Mouse (Mus musculus) adrenal gland, adult (tissue): ENCODE measurements around the gene Hoxc9.

ENCODE experiments used
- DNase-seq, 2 experiments: peaks; one replicate each; pipeline ENCODE4 v3.0.0; 2022 to 2023; ENCODE audit warnings: low spot score in 1 of 2; ENCODE audit not compliant: inconsistent age in 2 of 2

Gene Hoxc9

DNA sequence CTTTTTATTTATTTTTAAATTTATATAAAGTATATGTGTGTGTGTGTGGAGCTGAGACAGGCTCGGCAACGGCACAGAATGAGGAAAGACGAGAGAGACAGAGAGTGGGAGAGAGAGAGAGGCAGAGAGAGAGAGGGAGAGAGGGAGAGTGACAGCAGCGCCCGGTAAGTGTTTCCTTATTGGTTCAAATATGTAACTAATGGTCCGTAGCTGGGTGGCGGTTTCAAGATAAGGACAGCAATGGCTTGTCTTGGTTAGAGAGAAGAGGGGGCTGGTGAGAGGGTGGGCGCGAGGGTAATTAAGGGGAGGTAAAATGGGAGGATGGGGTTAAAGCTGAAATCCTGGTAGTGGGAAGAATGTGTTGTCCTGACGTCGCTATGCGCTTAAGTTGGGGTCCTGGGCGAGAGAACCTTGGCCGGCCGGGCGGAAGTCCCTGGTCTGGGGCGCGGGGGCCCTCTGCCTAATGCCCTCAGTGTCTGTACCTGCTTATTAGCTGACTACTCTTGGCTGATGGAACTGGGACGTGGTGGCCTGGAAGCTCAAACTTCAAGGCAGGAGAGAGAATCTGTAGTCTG lies 22.5 kb downstream of the Hoxc9 start:
- DNase-seq: no peak

DNA sequence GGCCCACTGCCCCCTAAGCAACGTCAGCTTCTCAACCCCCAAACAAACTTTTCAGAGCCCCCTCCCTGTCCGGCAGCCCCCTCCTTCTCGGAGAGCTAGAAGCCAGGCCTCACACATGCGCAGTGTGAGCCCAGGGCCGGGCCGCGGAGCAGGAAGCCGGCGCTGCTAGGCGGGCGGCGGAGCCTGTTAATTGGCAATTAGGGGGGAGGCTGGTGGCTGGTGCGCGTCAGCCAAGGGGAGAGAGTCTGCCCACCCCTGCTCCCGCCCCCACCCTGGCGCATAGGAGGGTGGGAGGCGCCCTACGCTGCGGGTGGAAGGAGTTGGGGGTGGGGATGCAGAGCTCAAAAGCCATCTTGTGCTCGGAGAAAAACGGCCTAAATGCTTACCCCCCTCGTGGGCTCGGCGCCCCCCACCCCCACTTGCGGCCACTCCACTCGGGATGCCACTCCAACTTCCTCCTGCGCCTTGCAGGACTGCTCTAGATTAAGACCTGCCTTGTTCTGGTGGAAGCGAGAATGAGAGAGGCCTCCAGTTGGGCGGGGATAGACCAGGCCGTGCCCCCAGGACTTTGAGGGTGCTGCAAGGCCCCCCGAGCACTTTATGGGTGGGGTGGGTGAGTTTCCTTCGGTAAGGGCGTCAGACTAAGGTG lies 23.1 kb downstream of the Hoxc9 start:
- DNase-seq: peak; percentile 93 to 96

DNA sequence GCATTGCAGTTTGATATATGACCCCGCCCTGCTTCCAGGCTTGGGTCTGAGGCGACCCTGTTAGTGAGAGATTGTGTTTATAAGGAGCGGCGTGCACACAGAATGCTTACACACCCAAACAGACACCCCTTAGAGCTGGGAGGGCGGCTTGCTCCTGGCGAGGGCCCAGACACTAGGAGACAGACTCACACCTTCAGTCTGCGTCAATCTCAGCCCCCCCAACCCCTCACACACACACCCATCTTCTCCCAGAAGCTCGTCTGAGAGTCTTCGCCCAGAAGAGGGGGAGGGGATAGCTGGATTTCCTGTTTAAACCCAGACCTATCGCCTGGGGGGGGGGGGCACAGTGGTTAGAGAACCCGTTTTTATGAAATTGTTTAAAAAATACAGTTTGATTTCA lies 23.7 kb downstream of the Hoxc9 start:
- DNase-seq: peak in 1 of 2 experiments; percentile 62

DNA sequence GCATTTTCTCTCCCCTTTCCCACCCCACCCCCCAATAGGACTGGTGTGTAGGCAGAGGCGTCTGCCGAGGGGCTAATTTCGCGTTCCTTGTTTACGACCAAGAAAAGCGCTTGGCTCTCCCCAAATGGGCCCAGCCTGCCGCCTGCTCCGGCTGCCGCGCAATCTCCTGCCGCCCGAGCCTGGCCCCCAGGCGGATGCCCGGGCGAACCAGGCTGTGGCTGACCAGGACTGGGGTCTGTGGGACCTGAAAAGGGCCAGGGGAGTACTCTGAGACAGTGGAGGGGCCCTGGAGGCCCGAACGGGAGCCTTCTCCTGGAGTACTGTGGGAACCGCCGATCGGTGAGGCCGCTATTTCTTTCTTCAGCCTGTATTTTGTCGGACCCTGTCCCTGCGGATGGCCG lies 24.3 kb downstream of the Hoxc9 start:
- DNase-seq: peak; percentile 60 to 89

DNA sequence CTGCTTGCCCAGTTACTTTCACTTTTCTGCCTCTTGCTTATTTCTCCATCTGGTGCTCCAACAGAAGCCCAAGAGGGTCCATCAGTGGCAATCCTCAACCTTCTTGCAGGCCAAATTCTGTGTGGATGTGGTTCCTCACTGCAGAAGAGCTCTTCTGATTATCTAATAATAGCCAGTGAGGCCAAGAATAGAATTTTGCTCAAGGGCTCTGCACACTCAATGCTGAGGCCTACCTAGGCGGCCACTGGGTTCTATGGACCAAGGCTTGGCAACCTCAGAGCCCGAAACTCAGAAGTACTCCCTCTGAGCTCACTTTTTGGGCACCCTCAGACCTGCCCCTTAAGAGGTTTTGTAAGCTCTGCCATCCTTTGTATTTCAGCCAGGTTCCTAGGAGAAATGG lies 25.1 kb downstream of the Hoxc9 start:
- peak; percentile 38 to 86 for DNase-seq

DNA sequence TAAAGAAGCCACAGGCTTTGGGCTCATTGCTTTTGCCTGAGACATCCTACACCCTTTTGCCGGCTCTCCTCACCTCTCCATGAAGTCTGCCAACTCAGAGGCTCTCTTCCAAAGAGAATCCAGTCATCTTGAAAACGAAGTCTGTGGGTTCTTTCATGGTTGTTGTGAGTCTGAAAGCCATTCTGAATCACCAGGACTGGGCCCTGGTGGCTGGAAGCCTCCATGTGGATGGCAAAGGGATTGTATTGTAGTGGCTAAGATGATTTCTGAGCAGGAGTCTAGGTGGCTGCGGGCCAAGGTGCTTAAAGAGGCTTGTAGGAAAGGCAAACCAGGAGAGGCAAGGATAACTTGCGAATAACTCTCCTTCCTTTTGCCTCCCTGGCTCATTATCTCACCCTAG lies 25.9 kb downstream of the Hoxc9 start:
- peak; percentile 53 to 83 for DNase-seq

DNA sequence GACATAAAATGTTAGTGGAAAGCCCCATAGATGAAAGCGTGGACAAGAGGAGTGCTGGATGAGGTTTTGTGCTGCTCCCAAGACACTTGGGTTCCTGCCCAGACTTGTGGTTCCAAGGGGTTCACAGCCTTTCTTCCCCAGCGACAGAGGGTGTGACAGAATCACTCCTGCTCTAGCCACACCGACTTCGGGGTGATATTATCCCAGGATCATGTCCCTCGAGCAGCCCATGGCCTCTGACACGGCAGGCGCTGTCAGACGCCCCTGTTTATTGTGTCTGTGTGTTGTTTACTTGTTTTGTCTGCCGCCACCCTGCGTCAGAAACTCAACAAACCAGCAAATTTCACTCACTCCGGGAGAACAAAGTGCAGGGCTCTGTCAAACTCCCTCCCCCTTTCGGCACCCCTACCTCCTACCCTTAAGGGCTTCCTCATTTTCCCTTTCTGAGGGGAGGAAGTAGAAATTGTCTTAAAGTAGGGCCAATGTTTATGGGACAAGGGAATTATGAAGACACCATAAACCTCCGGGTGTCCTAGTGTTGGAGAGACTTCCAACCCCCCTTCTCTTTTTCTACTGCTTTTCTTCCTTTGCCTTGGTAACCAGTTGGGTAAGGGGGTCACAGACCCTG lies 26.7 kb downstream of the Hoxc9 start:
- peak in 1 of 2 experiments; percentile 76 for DNase-seq

DNA sequence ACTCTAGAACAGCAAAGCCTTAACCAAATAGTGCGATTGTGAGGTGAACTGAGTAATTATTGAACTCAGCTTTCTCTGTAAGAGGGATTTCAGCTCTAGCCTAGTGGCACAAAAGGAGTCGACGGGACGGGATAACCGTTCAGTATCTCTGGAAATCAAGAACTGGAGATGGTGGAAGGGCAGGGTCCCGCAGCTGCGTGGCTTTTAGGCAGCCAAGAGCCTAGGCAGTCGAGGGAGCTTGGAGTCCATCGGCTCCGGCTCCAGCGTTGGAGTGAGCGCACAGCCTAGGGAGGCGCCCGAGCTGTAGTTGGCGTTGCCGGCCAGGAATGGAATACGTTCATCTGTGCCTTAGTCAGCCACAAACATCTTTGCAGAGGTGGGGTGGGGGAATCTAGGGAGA lies 29.1 kb downstream of the Hoxc9 start:
- peak; percentile 71 to 90 for DNase-seq

DNA sequence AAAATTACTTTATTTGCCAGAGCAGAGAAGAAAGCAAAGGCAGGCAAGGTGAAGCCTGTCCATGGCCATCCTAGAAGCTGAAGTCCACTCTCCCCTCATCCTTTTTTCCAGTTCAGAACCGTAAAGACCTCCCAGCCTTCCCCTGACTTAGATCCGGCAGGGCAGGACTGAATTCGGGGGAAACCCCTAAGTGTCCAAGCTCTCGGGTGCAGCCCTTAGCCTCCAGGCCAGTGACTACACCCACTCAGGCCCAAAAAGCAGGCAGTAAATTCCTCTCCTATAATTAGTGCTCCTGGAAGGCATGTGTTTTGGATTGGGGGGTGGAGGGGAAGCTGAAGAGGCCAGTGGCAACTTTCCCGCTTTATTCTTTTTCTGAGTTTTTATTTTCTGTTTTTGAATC lies 29.6 kb downstream of the Hoxc9 start:
- peak in 1 of 2 experiments; percentile 85 for DNase-seq

DNA sequence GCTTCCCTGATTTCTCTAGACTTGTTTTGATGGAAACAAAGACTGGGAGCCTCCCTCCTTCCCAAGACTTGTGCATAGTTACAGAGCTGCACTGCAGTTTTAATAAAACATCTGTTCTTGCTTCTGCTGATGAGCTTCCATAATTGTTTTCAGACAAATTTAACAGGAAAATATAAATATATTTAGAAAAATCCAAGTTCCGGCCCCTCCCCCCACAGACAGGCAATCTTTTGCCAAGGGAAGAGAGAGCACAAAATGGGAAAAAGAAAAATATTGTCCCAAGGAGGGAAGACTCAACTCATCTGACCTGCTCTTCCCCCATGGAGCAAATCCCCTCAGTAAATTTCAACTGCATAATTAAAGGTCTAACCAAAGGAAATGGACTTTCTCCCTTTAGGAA lies 30.1 kb downstream of the Hoxc9 start:
- no peak for DNase-seq

DNA sequence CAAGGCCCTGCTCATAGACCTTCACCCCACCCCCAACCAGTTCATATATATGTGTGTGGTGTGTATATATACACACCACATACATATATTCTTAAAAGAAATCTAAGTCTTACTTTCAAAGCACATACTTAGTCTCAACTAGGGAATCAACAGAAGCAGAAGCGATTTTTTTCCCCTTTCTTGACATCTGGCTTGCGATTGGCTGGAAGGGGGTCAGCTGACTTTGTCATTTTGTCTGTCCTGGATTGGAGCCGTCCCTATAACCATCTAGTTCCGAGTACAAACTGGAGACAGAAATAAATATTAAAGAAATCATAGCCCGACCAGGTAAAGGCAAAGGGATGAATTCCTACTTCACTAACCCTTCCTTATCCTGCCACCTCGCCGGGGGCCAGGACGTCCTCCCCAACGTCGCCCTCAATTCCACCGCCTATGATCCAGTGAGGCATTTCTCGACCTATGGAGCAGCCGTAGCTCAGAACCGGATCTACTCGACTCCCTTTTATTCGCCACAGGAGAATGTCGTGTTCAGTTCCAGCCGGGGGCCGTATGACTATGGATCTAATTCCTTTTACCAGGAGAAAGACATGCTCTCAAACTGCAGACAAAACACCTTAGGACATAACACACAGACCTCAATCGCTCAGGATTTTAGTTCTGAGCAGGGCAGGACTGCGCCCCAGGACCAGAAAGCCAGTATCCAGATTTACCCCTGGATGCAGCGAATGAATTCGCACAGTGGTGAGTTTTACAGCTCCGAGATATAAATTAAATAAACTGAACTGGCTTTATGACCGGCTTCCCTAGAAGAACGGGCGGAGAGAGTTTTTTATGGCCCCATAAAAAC lies 33.2 kb downstream of the Hoxc9 start:
- peak; percentile 68 to 93 for DNase-seq

DNA sequence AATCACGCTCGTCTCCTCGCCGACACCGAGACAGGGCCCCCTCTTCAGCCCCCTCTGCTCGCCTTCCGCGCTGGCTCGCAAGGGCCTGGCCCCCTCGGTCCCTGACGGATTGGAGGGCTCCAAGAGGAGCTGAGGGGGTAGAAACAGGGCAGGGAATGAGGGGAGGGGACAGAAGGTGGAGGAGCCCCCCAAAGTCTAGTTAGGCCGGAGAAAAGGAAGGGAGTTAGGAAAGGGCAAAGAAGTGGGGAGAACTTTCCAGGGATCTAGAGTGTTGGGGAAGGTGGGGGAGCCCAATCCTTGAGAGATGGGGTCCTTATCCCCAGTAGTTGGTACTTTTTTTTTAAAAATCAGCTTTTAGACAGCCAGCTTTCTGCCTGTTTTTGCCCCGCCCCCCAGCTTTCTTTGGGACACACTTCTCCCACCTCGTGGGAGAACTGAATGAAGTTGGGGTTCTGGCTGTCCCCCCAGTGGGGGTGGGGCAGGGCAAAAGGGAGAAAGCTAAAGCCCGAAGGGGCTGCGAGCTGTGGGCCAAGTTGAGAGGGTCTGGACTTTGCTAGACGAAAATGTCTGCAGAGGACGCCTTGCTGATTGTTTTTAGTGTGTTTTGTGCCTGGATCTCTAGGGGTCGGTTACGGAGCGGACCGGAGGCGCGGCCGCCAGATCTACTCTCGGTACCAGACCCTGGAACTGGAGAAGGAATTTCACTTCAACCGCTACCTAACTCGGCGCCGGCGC lies 34.0 kb downstream of the Hoxc9 start:
- DNase-seq: peak; percentile 49 to 84

DNA sequence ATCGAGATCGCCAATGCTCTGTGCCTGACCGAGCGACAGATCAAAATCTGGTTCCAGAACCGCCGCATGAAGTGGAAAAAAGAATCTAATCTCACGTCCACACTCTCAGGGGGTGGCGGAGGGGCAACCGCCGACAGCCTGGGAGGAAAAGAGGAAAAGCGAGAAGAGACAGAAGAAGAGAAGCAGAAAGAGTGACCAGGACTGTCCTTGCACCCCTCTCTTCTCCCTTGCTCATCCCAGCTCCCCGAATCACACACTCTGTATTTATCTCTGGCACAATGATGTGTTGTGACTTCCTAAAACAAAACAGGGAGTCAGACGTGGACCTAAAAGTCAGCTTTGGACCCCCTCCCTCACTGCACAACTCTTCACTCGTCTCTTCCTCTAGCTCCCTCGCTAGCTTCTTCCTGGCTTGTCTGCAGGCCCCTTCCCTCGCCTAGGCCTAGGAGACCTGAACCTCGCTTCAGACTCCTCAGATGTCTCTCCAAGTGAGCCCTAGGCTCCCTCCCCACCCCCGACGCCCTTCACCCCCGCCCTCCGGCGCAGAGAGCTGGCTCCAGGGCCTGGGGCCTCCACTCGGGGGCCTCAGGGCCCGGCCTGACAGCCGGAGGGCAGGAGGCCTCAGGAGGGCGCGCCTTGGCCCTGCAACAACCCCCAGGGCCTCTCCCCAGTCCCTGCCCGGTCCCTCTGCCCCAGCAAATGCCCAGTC lies 34.8 kb downstream of the Hoxc9 start:
- peak; percentile 50 to 85 for DNase-seq

DNA sequence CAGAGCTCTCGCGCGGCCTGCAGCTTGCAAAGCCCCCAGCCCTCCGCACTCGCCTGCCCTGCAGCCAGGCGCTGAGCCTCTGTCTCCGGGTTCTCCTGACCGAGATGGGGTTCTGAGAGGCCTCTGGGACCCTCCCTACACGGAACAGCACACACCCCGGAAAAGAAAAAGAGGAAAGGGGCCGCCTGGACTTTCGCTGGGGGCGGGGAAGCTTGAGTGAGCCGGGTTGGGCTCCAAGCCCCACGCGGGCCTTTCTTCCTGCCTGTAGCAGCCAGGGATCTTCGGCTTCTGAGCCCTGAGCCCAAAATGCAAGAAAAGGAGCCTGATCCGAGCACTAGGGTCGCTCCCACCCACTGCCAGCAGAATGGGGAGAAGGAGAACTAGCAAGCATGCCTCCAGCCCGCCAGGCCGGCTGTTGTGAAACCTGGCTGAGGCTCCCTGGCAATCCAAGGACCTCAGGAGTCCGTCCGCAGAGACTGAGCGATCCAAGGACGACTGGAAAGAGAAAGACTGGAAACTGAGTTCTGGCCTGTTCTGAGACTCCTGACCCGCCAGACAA lies 35.8 kb downstream of the Hoxc9 start:
- DNase-seq: peak; percentile 76 to 92

DNA sequence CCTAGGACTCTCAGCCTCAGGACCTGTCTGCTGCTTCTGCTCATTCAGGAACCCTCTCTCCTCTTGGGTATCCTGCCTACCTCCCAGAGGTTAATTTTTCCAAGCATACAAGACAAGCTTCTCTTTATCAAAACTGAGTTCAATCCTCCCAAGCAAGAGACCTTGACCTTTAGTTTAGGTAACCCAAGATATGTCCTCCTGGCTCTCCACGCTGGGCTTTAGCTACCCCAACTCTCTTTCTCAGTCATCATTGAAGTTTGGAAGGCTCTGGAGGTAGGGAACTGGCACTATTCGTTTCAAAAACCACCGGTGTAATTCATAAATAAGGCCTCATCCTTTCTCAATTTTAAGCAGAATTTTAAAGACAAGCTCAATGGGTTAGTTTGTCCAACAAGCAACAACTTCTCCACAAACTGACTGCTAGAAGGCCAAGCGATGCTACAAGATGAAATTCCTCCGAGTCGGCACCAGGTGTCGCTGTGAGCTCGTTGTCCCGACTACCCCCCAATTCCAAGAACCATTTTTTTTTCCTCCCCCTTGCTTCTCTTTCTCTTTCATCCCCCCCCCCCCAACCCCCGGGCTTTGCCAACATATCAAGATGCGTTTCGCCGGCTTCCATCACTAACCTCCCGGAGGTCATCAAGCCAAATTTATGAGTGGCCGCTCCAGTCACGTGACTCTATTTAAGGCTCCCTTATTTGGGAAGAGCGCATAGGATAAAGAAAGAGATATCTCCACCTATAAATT lies 37.2 kb downstream of the Hoxc9 start:
- peak; percentile 79 to 86 for DNase-seq

DNA sequence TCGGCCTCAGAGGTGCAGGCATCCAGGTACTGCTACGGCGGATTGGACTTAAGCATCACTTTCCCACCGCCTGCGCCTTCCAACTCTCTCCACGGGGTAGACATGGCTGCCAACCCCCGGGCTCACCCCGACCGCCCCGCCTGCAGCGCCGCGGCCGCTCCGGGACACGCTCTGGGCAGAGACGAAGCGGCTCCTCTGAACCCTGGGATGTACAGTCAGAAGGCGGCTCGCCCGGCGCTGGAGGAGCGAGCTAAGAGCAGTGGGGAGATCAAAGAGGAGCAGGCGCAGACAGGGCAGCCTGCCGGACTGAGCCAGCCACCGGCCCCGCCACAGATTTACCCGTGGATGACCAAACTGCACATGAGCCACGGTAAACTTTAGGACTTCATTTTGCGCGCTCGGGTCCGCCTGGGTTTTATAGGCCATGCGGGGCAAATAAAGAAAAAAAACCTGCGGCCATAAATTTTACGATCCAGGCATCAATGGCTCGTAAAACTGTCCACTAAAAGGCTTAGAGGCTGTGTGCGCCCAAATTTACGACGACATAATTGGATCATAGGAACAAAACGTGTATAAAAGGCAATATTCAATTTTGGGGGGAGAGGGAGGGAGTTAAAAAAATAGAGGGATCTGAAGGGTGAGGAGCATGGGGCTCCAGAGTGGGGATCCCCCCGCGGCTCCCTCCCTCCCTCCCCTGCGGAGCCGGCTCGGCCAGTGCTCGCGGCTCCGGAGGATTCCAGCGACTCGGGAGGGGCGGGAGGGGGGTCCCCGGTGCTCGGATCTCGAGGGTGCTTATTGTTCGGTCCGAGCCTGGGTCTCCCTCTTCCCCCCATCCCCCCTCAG lies 38.1 kb downstream of the Hoxc9 start:
- peak; percentile 84 to 92 for DNase-seq

DNA sequence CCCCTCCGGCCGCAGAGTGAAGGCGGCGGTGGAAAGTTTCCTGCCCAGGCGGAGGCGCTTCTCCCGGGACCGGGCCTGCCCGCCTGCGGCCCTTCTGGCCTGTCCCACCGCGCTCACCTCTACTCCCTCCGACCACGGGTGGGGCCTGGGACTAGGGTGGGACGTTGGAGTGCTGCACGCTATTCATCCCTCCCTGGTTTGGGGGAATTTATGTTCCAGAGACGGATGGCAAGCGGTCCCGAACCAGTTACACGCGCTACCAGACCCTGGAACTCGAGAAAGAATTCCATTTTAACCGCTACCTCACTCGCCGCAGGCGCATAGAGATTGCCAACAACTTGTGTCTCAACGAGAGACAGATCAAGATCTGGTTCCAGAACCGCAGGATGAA lies 38.8 kb downstream of the Hoxc9 start:
- DNase-seq: peak; percentile 55 to 83

DNA sequence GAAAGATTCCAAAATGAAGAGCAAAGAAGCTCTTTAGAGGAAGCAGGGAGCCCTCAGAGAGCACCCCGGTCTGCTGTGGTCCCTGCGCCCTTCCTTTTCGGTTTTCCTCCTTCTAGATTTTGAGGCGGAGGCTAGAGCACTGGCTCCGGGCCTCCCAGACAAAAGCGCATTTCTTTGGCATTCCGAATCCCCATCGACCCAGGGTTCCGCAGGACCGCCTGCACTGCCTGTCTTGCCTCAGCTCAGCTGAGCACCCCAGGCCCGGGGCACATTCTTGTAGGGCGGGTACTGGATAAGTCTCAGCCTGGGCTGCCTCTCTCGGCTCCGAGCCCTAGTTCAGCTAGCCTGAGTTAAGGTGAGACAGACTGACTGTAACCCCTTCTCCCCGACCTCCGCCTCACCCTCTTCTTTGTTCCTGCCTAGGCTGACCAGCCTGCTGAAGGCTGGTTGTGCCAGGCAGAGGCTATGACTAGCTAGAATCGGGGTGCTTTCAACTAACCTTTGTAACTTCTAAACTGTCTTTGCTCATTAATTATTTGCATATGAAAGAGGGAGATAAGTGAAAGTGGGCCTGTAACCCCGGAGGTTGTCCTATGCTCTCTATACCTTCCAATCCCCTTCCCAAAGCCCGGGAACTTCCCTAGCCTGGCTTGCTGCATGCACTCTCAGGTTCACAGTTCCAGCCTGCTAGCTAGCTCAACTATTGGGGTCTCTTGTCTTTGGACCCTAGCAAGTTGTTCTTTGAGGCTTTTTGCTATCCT lies 39.3 kb downstream of the Hoxc9 start:
- DNase-seq: peak; percentile 47 to 78
